Mouse (Mus musculus) thymus, postnatal 14 days (tissue): Measurements from ENCODE around the gene Blm.
A peak's percentile ranks its signal among the peaks of the same experiment; 100 is the strongest.

ENCODE experiments used
- DNase-seq: peaks from one replicate; pipeline ENCODE4 v3.0.0; 2021

Gene Blm

DNA sequence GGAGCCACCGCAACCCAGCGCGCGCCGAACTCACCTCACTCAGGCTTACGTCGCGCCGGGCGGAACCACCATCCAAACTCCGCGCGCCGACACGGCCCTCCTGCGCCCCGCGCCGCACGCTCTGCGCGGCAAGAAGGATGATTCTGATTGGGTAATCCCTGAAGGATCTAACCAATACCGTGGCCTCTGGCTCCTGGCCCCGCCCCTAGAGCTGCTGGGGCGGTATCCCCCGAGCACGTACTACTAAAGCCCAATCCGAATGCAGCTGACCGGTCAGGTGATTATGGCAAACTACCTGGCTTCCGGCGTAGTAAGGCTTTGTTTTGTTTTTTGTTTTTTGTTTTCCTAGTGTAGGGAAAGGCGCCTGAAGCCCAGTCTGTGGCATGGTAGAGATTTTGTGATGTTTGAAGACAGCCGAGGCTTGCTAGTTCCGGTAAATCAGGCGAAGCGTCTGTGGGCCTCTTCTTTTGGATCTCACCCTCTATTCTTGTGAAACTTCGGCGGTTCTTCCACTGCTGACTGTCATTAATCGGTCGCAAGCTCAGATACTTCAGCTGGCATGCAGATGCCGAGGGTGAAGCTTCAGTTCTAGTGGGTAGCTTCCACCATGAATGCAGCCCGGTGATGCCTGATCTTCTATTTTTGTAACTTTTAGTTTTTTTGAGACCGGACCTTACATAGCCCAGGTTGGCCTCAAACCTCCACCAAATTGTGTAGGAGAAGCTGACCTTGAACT is at the start of gene Blm:
Blm (minus strand) TSS at position 111 of the 736 bp plus-strand sequence.
- DNase-seq: peak; percentile 98

DNA sequence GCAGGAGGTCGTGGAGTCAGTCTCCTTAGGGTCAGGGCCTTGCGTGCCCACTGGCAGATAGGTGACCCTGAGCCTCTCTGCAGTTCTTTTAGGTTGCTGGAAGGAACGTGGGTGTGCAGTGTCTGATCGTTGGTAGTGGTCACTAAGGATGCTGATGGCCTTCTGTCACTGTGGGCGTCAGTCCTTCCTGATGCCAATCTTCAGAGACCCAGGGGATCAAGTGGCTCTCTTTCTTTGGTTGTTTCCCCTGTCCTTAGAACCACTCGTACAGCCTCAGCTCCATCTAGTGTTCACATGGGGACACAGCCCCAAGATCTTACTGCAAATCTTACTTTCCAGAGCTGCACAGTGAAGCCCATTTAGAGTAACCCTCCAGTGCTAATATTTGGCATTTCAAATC is 49.1 kb upstream of the Blm start:
- DNase-seq: peak; percentile 68

DNA sequence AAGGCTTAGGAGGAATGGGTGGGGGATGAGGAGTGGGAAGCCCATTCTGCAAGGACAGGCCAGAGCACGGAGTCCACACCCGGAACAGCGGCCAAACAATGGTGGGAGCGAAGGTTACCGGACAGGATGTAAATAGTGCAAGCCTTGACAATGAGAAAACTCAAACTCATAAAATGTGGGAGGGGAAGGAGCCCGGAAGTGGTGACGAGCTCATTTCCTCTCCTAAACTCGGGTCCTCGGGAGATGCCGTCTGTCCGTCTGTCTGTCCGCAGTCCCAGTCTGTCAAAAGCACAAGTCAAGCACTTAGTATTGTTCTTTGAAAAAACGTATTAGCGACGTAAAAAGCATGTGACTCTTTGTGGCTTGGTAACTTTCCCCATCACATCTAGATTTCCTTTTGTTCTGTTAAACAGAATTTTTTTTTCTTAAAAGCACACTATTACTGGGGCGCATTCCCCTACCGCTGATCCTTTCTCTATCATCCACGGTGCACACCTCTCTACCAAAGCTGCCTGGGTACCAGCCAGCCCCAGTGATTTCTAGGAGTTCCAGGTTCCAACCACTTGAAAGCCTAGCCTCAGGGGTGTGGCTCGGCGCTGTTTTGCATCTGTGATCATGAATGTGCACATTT is 48.0 kb upstream of the Blm start:
- DNase-seq: peak; percentile 58

DNA sequence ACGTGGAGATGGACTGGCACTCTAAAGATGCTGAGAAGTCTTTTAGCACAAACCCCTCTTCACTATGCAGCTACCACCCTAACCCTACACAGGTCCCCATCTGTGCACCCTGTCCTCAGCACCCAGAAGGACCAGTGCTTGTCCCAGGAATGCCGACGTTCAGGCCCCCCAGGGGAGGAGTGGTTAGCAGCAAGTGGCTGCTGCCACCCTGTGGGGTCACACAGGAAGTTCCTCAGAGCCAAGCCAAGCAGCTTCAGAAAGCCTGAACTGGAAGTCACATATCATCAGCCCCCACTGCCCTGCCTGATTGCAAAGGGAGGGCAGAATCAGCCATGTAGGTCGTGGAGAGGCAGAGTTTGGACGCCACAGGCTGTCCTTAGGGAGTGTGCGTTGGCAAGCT is 45.4 kb upstream of the Blm start:
- peak; percentile 55 for DNase-seq

DNA sequence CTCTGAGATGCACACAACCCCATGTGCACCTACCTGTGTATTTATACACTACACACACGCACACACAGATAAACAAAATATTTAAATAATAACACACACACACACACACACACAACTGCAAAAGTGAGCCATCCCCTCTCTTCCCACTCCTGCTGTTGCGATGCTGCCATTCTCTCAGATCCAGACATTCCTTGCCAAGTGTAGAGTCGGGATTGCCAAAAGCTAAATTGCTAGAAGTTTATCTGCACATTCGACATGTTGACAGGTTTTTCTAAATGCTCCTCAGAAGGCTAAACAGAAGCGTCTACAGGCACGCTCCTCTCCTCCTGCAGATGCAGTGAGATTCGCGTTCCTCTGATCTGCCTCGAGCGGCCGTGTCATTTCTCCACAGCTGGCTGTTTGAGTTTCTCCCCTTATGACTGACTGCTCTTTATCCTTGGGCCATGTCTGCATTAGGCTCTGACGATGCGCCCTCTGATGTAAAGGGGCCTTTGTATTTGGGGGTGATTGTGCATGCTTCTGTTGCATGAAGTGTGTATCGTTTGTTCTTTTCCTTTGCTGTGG is 42.6 kb upstream of the Blm start:
- peak; percentile 36 for DNase-seq

DNA sequence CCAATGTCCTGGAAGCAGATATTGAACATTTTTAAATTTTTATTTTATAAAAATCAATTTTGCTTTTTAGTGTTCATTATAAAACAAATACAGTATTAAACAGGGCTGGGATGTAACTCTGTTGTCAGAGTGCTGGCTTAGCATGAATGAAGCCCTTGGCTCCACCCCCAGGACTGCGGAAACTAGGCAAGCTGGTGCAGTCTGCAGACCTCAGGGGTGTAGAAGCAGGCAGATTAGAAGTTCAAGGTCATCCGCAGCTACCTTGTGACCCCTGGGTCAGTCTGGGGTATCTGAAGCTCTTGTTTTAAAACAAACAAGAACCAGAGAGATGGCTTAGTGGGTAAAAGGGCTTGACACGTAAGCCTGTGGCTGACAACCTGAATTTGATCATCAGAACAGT is 41.7 kb upstream of the Blm start:
- DNase-seq: peak; percentile 57

DNA sequence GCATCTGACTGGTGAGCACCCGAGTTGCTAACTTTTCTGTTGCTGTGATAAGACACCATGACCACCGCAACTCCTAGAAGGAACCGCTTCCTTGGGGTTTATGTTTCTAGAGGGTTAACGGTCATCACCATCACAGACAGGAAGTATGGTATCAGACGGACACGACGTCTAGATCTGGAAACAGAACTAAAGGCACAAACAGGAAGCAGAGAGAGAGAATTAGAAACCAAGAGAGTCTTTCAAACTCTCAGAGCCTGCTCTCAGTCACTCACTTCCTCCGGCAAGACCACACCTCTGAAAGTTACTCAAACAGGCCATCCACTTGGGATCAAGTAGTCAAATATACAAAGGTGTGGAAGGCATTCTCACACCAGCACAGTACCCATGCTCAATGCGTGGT is 40.8 kb upstream of the Blm start:
- peak; percentile 32 for DNase-seq

DNA sequence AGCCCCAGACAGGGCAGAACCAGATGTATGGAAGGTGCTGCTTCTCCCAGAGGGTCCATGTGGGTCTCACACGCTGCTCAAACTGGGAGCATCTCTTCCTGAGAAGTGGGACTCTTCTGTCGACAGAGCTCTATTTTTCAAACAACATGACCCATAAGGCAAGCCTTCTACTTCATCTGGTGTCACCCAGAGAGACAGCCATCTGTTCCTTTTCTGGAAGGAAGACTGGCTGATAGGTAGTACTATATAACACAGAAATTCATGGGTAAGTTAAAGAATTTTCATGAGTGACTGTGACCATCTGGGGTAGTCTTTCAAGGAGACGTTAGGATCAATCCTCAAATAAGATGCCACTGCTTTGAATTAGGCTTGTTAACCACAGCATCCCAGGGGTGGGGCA is 38.2 kb upstream of the Blm start:
- no peak for DNase-seq

DNA sequence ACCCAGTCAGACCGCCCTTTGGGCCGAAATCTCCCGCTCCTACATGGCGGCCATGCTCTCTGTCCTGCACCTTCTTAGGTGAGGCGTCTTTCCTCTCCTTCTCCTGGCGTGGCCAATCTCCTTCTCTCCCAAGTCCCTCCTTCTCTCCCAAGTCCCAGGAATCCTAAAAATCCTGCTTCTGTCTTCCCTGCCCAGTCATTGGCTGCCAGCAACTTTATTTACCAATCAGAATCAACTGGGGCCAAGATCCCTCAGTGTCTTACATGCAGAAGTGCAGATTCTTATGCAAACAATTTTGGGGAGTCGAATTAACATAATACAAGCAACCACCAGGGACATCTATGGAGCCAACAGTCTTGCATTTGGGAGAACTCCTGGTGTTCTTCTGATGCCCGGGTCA is 33.1 kb upstream of the Blm start:
- no peak for DNase-seq

DNA sequence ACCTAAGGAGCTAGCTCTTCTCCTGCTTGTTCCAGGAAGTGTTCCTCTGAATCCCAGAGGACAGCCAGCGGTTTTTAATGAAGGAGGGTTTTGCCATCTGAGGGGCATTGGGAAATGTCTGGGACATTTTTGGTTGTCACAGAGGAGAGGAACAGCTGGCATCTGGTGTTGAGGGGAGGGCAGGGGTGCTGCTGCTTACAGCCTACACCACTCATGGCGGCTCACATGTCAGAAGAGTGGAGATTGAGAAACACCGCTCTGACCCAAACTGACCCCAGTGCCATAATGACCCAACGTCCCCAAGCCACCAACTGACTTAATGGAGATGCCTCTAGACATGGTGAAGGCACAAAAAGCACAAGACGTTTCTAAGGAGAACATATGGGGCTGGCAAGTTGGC is 27.0 kb upstream of the Blm start:
- no peak for DNase-seq

DNA sequence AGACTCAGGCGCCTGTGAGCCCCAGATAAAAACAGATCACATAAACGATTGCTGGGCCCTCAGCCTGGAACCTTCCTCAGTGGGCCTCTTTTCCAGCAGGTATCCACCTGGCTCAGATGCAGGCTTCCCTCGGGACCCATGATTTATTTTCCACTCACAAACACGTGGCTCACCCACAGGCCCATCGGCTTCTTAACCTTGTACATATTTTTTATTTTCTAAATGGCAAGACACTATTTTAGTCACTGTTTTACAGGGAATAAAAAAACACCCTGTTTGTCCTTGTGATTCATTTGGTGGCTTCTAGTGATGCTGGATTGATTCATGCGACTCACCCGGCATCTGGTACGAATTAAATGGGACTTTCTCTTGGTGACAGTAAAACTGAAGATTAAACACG is 26.4 kb upstream of the Blm start:
- DNase-seq: no peak

DNA sequence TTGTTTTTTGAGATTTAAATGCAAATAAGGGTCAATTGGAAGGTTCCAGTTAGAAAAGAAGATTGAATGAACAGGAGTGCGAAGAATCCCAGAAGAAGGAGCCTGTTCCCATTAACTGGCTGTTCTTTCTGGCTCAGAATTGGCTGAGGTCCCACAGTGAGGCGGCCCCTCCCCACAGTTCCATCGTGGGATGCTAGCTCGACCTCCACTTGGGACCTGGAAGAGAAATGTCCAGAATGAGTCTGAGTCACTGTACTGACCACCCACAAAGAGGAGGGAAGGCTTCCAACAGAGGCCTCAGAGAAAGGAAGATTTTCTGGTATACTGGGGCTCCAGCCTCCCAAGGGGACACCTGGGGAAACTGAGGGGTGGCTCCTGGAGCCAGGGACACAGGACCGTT is 23.7 kb upstream of the Blm start:
- no peak for DNase-seq

DNA sequence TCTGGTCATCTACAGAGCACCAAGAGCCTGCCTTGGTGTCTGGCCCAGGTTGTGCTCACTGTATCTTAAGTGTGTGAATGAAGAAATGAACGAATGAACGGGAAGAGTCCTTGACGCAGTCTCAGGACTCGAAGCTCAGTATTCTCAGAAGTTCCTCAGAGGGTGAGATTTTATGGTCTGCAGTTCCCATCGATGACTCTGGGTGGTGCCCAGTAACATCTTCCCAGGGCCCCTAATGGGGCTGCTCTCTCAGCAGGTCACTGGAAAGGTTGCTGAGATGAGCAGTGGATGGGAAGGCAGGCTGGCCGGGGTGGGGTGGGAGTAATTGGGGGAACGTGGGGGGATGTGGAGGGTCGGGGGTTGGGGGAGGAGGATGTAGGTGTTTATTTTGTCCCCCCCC is 23.2 kb upstream of the Blm start:
- DNase-seq: peak; percentile 26

DNA sequence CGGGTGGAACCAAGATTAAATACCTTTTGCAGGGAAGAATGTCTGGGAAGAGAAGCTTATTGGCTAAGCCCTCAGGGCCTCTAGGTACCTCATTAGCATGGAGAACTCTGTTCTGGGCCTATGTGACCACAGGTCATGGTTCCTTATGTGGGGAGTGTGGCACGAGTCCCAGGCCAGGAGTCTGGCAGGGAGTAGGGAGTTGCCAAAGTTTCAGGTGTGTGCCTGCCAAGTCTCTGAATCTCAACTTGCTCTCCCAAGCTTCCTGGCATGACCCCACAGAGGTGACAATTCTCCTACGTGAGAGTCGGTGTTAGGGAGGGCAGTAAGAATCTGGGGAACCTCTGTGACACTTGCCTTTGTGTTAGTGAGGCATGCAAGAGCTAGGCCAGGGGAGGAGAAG is 22.2 kb upstream of the Blm start:
- DNase-seq: no peak

DNA sequence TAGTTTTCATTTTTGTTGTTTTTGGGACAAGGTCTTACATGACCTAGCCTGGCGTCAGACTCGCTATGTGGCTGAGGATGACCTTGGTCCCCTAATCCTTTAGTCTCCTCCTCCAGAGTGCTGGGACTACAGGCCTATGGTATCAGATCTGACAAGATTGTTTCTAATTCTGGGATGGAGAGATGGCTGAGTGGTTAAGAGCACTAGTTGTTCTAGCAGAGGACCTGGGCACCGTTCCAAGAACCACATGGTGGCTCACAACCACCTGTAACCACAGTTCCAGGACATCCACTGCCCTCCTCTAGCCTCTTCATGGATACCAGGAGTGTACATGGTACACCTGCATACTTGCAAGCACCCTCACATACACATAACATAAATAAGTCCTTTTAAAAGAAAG is 21.2 kb upstream of the Blm start:
- DNase-seq: no peak

DNA sequence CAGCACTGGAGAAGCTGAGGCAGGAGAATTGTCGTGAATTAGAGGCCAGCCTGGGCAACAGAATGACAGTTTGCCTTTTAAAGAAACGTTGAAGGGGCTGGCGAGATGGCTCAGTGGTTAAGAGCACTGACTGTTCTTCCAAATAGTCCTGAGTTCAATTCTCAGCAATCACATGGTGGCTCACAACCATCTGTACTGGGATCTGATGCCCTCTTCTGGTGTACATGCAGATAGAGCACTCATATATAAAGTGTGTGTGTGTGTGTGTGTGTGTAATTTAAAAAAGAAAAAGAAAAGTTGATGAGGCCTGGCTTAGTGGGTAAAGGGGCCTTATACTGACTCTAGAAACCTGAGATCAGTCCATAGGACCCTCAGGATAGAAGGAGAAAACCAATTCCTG is 20.2 kb upstream of the Blm start:
- no peak for DNase-seq

DNA sequence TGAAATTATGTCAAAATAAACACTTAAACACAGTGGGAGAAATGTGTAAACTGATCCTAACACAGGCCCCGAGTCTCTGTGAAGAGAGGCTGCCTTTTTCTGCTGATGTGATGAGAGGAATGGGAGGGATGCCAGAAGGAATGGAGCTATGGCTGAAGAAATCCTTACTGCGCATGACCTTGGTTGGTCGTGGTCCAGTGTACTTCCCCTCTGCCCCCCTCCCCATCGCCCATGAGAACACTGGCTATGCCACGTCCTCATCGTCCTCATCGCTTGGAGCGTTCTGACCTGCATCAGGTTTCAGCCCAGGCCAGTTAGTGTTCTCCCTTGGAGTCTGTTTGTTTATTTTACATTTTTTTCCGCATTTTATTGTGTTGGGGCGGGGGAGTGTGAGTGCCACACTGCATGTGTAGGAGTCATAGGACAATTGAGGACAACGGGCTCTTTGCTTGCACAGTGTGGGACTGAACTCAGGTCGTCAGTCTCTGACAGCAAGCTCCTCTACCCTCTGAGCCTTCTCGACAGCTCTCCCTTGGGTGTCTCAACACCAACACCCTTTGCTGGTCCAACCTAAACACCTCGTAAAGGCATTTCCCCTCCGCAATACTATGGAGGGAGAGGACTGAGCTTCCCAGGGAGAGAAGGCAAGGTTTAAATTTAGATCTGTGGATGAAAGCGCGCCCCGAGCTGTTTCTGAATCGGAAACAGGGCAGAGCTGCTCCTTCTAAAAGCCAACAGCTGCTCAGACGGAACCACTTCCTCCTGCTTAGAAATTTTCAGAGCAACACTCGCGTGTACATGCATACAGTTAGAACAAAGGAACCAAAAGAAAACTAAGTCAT is 19.5 kb upstream of the Blm start:
- DNase-seq: peak; percentile 79

DNA sequence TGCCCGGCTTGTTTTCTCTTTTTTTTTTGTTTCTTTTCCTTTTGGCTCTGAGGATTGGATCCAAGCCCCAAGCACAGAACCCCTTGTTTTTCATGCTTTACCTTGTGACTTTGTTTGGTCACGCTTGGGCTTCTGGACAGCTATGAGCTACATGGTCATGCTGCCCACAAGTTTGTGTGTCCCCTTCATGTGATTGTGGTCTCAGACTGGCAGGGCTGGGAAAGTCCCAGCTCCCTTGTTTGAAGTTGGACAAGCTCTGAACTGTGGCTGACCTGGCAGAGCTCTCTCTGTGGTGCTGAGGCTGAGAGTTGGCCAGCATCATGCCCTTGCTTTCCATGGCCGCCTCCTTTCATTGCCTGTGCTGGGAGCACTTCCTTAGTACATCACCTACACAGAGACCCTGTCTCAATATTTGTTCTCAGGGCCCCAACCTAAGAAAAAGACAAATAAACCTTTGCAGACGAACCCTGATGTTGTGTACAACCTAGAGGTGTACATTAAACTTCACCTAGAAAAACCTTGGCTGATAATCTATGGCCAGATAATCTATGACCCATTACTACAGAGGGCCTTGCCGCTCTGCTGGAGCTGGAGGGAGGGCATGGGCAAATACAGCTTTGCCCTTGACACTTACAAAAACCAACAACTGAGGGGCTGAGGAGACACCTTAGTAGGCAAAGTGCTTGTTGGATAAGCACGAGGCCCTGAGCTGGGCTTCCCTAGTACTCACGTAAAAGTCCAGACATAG is 13.8 kb upstream of the Blm start:
- DNase-seq: no peak

DNA sequence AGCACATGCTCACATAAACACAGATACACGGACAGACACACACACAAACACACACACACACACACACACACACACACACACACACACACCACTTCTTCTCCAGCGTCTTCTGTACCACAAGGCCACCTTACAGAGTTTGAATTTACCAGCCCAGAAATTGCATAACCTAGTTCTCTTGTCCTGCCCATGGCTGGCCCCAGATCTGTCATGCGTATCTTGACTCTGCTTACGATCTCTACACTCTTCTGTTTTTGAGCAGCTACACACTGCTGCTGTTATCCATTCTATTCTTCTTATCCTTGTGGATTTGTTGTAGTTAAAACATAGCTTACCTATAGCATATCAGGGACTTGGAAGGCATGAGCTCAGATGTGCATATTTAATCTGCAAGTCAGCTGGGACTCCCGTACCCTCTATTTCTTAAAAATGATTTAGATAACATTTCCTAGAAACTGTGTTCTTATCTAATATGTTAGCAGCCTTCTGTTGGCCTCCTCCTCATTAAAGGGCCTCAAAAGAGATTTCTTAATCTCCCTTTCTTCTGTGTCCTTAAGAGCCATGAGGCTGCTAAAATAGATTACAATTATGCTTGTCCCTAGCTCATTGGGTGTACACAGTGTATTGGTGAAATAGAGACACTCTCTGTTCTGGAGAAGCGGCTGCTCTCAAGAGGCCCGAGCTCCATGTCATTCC is 7.4 kb upstream of the Blm start:
- no peak for DNase-seq

DNA sequence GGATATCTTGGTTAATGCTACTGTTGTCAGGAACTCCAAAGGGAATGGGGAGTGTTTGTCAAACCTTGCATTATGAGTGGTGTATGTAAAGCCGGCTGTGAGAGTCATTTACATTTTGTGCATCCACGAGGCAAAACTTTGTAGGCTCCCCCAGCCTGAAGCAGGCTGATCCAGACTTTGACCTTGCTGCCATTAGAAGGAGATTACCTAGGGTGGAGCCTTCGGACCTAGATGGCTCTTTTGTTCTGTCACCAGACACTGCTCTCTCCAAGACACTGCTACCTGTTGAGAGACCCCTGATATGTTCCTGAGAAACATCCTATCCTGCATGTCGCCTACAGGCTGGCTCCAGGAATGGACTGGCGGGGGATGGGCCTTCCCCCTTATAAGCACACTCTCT is 4.7 kb upstream of the Blm start:
- no peak for DNase-seq

DNA sequence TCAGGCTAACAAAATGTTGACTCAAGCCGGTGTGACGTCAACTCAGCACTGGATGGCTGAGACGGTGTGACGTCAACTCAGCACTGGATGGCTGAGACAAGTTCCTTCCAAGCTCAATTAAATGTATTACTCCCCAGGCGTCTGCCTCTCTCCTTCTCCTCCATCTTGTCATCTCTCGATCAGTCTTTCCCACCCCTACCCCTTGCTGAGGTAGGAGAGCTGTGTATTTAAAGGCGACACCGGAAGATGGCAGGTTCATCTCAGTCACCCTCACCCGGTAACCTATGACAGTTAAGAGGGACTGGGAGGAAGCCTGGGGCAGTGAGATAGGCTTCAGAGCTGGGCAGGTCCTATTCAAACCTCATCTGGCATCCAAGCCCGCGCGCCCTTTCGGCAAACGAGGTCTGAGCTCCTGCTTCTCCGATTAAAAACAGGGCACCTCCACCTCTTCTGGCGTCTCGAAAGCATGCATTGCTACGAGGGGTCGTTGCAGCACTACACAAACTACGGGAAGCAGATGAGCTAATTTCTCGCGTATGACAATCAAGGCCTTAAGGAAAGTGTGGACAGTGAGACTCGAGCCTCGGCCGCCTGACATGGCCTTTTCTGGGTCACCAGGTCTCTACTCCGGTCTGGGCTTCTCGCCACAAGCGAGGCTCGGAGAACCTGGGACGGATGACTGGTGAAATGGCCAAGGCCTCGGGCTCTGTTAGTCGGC is 469 bp downstream of the Blm start:
- peak; percentile 49 for DNase-seq

DNA sequence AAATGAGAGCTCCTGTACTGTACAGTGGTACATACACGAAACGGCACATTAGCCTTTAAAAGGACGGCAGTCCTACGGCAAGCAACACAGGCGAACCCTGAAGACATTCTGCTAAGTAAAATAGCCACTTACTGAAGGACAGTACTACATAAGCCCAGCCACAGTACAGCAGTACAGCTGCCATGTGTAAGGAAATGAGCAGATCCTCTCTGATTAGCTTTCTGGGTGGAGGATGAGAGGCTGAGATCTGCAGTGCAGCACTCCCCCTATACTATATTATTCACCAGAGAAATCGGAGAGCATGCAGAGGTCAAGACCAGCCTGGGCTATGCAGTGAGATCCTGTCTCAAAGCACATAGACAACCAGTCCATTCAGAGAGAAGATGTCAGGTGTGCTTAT is 3.8 kb downstream of the Blm start:
- no peak for DNase-seq
